Mouse (Mus musculus) liver, embryonic 14.5 days (tissue): ENCODE measurements around the gene Gm12184.
A peak's percentile ranks its signal among the peaks of the same experiment; 100 is the strongest.

ENCODE experiments used
- CTCF ChIP-seq: IDR thresholded peaks from 2 replicates; pipeline ENCODE4 v1.5.1; 2016; ENCODE audit warnings: antibody characterized with exemption, low read depth, control low read depth
- EP300 ChIP-seq: IDR thresholded peaks from 2 replicates; pipeline ENCODE4 v1.6.1; 2016; ENCODE audit warnings: antibody characterized with exemption, low read depth

GRCm38 (mm10) chr11:48816800-48817665 lies 9.4 kb downstream of the Gm12184 start, which contains the start of gene Trim41:
- TF ChIP-seq CTCF (peak; percentile 26), EP300 (peak; percentile 71)
